Mouse (Mus musculus) gastrocnemius, adult 2 months (tissue): ENCODE results near the gene Atp6v1g3. TPM values are rescaled to one million over a fixed set of nuclear protein-coding genes. Genes with fewer than 3 reads are reported as not detected.
A peak's percentile ranks its signal among the peaks of the same experiment; 100 is the strongest.

Experiments
- DNase-seq: peaks from one replicate; pipeline ENCODE4 v3.0.0; 2022
- H3K27ac ChIP-seq: fragments of 200-600 bp; 2 replicates; pipeline ENCODE4 v1.8.1; 2022; ENCODE audit warnings: mild to moderate bottlenecking
- H3K4me3 ChIP-seq: fragments of 200-600 bp; 2 replicates; pipeline ENCODE4 v1.8.1; 2022; ENCODE audit warnings: mild to moderate bottlenecking, moderate library complexity
- CTCF ChIP-seq: fragments of 200-600 bp; IDR thresholded peaks from 2 replicates; pipeline ENCODE4 v1.8.1; 2022; ENCODE audit warnings: antibody characterized with exemption, mild to moderate bottlenecking, moderate library complexity
- intact Hi-C: fragments of 180-260 bp; cut with DNase I; formaldehyde crosslinking; loops from one replicate; pipeline ENCODE4 v1.15.1; 2025
- total RNA-seq, 2 experiments: library from RNA; stranded (reverse); gene quantifications; 2 replicates each; pipeline ENCODE4 v1.2.3; 2021

The Atp6v1g3 gene
- total RNA-seq, 2 experiments from 2014 or later: not detected

- Histone ChIP-seq H3K4me3 (no peak overlapping the region), H3K27ac (no peak overlapping the region)
- intact Hi-C loops: no loop called here
- no peak for TF ChIP-seq CTCF
- no peak for DNase-seq
These were observed 26.0 kb downstream of the Atp6v1g3 start for GRCm38 (mm10) chr1:138299576-138299975.

- no peak overlapping the region for H3K4me3 ChIP-seq
- TF ChIP-seq CTCF: no peak
- intact Hi-C loops: no loop called here
- no peak for DNase-seq
- H3K27ac ChIP-seq: no peak overlapping the region
These were observed 28.4 kb downstream of the Atp6v1g3 start for GRCm38 (mm10) chr1:138301920-138302319.

- H3K4me3 ChIP-seq: no peak overlapping the region
- TF ChIP-seq CTCF: no peak
- intact Hi-C loops: no loop called here
- no peak for DNase-seq
- no peak overlapping the region for H3K27ac ChIP-seq
These were observed 29.2 kb downstream of the Atp6v1g3 start for GRCm38 (mm10) chr1:138302756-138303155.

GRCm38 (mm10) chr1:138303296-138303695 lies 29.8 kb downstream of the Atp6v1g3 start:
- Histone ChIP-seq H3K4me3 (no peak overlapping the region), H3K27ac (no peak overlapping the region)
- DNase-seq: no peak
- TF ChIP-seq CTCF: no peak
- intact Hi-C loops: no loop called here

- no peak overlapping the region for H3K27ac ChIP-seq
- TF ChIP-seq CTCF: no peak
- intact Hi-C loops: no loop called here
These were observed 30.8 kb downstream of the Atp6v1g3 start for GRCm38 (mm10) chr1:138304141-138304915.

GRCm38 (mm10) chr1:138322657-138323056 lies 49.1 kb downstream of the Atp6v1g3 start:
- H3K4me3 ChIP-seq: no peak overlapping the region
- DNase-seq: no peak
- no peak for TF ChIP-seq CTCF
- intact Hi-C loops: loop anchor here (10.0 kb wide), 1 partner anchor 232 kb away; no protein-coding TSS in a partner anchor
- H3K27ac ChIP-seq: no peak overlapping the region

More at GRCm38 (mm10) chr1:138304141-138304915, 30.8 kb downstream of the Atp6v1g3 start:
- DNase-seq: no peak
- no peak overlapping the region for H3K4me3 ChIP-seq

GRCm38 (mm10) chr1:138323076-138323630 lies 49.6 kb downstream of the Atp6v1g3 start:
- intact Hi-C loops: loop anchor here (10.0 kb wide), 1 partner anchor 232 kb away; no protein-coding TSS in a partner anchor
- no peak for TF ChIP-seq CTCF

GRCm38 (mm10) chr1:138326091-138326490 lies 52.6 kb downstream of the Atp6v1g3 start:
- TF ChIP-seq CTCF: no peak
- DNase-seq: no peak
- no peak overlapping the region for H3K4me3 ChIP-seq
- H3K27ac ChIP-seq: no peak overlapping the region
- intact Hi-C loops: loop anchor here (5.0 to 10.0 kb wide), 3 partner anchors 229 to 831 kb away; no protein-coding TSS in a partner anchor

More at GRCm38 (mm10) chr1:138323076-138323630, 49.6 kb downstream of the Atp6v1g3 start:
- H3K4me3 ChIP-seq: no peak overlapping the region
- H3K27ac ChIP-seq: no peak overlapping the region
- no peak for DNase-seq

- Histone ChIP-seq H3K27ac (no peak overlapping the region), H3K4me3 (no peak overlapping the region)
- no peak for DNase-seq
- no peak for TF ChIP-seq CTCF
- intact Hi-C loops: loop anchor here (5.0 to 10.0 kb wide), 3 partner anchors 228 to 831 kb away; no protein-coding TSS in a partner anchor
These were observed 53.0 kb downstream of the Atp6v1g3 start for GRCm38 (mm10) chr1:138326566-138326965.

- Histone ChIP-seq H3K4me3 (no peak overlapping the region), H3K27ac (no peak overlapping the region)
- TF ChIP-seq CTCF: no peak
- intact Hi-C loops: loop anchor here (2.0 to 10.0 kb wide), 5 partner anchors 227 to 830 kb away; no protein-coding TSS in a partner anchor
- DNase-seq: no peak
These were observed 54.1 kb downstream of the Atp6v1g3 start for GRCm38 (mm10) chr1:138327466-138328245.

- Histone ChIP-seq H3K4me3 (peak overlapping the region; percentile 51), H3K27ac (no peak overlapping the region)
- peak; percentile 83 for TF ChIP-seq CTCF
- intact Hi-C loops: loop anchor here (2.0 to 10.0 kb wide), 5 partner anchors 226 to 829 kb away; no protein-coding TSS in a partner anchor
- no peak for DNase-seq
These were observed 54.8 kb downstream of the Atp6v1g3 start for GRCm38 (mm10) chr1:138328320-138328719.

- Histone ChIP-seq H3K4me3 (no peak overlapping the region), H3K27ac (no peak overlapping the region)
- intact Hi-C loops: no loop called here
- no peak for DNase-seq
- TF ChIP-seq CTCF: no peak
These were observed 57.0 kb downstream of the Atp6v1g3 start for GRCm38 (mm10) chr1:138330556-138330955.

GRCm38 (mm10) chr1:138331596-138331995 lies 58.1 kb downstream of the Atp6v1g3 start:
- TF ChIP-seq CTCF: no peak
- intact Hi-C loops: no loop called here
- Histone ChIP-seq H3K4me3 (no peak overlapping the region), H3K27ac (no peak overlapping the region)
- no peak for DNase-seq
